Mouse (Mus musculus) kidney, postnatal 25 days (tissue): ENCODE measurements at regions not wholly inside any gene's neighbourhood (a gene's known extent, or its start where the extent isn't known, plus 50 kb on each side); places are given as distances from the start of the nearest gene placed in this dataset.

Experiments
- DNase-seq, 2 experiments: peaks; one replicate each; pipeline ENCODE4 v3.0.0; 2021; ENCODE audit warnings: mixed read lengths in 2 of 2

DNA sequence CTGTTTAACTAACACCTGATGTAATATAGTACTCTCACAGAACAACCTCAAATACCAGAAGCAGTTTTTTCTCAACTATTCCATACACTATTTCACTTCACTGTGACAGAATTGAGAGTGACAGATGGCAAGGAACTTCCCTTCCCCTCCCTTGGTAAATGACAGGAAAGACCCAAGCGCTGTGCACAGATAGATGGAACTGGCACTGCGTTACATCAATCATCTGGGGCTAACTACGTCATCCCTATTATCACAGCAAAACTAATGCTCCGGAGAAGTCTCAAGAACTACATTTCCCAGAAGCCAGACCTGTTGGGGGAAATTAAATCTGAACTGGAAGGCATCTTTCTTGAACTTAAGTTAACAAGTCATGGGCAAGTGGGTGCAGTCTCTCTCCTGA, 493.6 kb upstream of the Gm5415 start:
- DNase-seq: no peak

- no peak for DNase-seq
Observed at GRCm38 (mm10) chr1:33031991-33032390, 484.9 kb upstream of the Gm5415 start.

DNA sequence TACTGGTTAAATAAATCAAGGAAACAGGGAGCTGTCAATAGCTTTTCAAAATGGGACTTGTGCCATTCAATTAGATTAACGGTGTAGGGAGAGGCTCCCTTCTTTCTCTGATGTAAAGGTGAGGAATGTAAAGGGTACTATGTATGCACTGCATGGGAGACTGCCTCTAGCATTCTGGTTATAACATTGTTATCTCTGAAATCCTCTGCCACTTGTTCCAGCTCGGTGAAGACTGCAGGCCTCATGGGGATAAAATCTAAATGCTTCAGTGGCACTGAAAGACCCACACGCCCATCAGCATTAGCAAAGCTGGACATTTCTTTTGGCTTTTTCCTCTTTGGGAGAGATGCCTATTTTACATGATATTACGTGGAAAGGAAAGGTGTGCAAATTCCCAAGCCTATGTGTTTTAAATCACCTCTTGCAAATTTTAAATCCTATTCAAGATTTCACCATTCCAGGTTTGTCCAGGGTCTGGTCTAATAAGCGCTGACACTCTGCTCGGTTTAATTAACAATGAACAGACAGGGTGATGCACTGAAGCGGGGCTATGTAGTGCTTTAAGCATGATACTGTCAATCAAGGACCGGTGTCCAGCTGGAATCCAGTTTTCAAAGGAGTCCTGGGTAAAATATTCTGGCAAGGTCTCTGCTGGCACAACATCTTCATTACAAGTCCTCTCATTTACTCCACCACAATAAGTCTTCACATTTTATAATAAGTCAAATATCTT, 479.8 kb upstream of the Gm5415 start:
- no peak for DNase-seq

DNA sequence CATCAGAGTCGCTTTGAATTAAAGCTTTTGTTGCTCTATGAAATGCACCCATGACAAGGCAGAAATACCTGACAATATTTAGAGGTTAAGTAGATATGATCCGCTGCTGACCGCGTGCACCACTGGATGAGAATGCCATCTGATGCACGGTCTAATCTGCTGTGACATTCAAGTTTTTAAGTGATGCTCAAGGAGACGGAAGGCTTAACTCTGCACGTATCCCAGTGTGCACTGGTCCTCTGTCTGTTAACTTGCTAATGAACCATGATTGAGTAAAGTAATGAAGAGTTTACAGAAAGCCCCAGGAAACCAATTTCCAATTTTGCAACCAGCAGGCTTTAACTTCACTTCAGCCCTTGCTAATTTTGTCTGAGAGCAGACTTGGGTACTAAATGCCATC, 478.3 kb upstream of the Gm5415 start:
- DNase-seq: no peak

GRCm38 (mm10) chr1:33022852-33023251, 475.8 kb upstream of the Gm5415 start:
- no peak for DNase-seq

DNA sequence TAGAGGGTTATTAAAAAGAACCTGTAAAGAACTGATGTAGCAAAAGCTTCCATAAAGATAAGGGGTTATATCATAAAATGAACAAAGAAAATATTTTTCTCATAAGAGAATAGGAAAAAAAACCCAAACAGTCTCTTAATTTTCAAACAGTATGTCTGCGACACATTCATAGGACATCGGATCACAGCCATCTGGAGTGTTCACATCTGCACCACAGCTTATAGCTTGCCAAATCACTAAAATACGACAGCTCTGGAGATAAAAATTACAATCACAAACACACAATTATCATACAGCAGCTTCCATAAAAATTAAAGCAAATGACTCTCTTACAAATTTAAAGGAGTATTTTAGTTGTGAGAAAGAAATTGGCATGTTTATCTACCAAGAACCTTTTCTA, 456.9 kb upstream of the Gm5415 start:
- DNase-seq: no peak

GRCm38 (mm10) chr1:32964957-32965356, 417.9 kb upstream of the Gm5415 start:
- no peak for DNase-seq

- DNase-seq: no peak
Observed at GRCm38 (mm10) chr1:32959316-32959715, 412.2 kb upstream of the Gm5415 start.

GRCm38 (mm10) chr1:32946254-32946653, 399.2 kb upstream of the Gm5415 start:
- no peak for DNase-seq

DNA sequence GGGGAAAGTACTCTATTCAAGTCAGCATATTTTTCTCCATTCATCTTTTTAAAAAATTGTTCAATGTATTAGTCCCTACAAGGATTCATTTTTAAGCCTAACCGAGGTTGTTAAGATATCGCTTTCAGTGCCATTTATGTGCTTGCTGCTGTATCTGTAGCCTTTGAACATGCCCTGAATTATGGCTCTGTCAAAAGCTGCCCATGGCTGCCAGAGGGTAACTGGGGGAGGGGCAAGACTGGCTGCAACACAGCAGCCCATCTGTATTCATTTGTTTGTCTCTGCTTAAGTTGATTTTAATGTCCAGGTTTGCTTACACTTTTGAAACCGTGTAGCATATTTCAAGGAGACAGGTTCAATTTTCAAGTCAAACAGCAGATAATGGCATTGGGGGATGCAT, 383.3 kb upstream of the Gm5415 start:
- DNase-seq: no peak

DNA sequence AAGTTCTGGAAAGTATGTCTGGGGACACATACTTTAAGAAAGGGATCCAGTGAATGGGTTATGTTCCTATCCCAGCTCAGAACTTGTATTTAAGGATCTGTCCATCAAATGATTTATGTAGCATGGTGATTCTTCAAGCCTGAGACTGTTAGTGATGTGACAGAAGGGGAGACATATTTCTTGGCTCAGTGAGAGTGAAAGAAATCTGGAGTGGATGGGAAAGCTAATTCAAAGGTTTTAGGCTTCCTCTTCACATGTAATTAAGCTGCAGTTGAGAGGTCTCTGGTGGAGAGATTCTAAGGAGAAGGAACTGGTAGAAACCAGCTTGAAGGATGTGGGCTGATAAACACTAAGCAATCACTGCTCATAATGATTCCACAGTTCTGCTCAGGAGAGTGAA, 355.3 kb upstream of the Gm5415 start:
- DNase-seq: no peak

- DNase-seq: no peak
Observed at GRCm38 (mm10) chr1:32887728-32888127, 340.6 kb upstream of the Gm5415 start.

GRCm38 (mm10) chr1:32872920-32873319, 325.8 kb upstream of the Gm5415 start:
- DNase-seq: no peak

DNA sequence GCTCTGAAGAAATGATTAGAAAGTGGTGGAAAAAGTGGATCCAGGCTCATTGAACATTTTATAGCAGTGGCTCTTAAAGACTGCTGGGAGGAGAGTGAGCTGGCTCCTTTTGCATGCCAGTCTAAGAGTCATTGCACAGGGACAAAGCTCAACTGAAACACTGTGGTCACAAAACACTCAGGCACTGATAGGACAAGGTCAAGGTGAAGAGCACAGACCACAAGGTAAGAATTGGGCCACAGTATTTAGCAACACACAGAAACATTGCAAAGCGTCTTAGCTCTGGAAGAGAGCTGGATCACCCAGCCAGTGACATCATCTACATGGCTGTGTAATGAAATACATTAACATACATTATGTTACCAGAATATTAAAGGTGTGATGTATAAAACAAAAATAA, 319.0 kb upstream of the Gm5415 start:
- DNase-seq: no peak

DNA sequence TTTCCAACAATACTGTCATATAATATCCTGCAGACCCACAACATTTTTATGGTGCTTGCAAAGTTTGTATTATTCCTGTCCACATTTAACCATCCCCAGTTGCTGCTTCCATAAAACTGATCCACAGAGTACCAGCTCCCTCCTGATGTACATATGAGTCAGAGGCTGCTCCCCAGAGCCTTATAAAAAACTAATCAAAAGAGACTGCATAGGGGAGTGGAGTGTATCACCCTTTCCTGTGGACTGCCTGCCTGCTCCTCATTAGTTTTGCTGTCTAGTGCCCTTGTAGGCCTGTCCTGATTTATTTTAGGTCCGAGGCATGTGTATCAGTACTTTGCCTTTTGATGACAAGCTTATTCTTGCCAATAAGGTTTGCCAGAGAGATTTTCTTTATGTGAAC, 310.9 kb upstream of the Gm5415 start:
- DNase-seq: no peak
